Mouse (Mus musculus): Measurements from ENCODE around the gene Tbc1d16. TPM values are rescaled to one million over a fixed set of nuclear protein-coding genes. Genes with fewer than 3 reads are reported as not detected.

Tbc1d16 gene
- total RNA-seq, 2 experiments from 2014 or later, result 0.09 to 0.38 TPM

DNA sequence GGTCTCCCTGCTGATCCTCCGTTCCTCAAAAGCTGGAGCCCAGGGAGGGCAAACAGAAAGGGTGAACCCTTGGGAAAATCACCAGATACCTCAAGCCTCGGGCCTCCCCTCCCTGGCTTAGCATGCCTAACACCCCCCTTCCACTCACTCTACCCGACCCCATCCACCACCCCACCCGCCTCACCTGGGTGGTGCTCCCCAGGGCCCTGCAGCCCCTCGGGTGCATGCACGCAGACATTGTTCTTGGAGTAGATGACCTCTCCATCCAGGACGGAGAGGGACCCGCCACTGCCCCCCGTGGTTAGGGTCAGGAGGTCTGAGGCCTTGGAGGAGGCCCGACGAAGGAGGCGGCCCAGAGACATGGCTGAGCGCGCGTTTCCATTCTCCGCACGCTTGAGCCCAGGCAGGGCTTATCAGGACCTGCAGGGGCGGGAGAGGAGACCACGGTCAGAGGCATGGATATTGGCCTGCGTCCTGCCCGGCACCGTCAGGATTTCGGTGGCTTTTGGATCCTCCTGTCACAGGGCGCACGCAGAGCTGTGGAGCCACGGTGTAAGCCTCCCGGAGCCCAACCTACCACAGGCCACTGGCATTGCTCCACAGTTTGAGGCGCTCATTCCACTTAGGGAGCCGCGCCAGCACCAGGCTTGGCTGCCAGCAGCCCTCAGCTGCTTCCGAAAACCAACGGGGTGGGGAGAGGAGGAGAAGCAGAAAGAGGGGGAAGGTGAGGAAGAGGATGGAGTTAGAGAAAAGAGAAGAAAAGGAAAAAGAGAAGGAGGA lies 17.8 kb downstream of the Tbc1d16 start:
- ATAC-seq (replicated peaks; ENCODE audit: low FRiP score, poor library complexity, severe bottlenecking), result no peak

DNA sequence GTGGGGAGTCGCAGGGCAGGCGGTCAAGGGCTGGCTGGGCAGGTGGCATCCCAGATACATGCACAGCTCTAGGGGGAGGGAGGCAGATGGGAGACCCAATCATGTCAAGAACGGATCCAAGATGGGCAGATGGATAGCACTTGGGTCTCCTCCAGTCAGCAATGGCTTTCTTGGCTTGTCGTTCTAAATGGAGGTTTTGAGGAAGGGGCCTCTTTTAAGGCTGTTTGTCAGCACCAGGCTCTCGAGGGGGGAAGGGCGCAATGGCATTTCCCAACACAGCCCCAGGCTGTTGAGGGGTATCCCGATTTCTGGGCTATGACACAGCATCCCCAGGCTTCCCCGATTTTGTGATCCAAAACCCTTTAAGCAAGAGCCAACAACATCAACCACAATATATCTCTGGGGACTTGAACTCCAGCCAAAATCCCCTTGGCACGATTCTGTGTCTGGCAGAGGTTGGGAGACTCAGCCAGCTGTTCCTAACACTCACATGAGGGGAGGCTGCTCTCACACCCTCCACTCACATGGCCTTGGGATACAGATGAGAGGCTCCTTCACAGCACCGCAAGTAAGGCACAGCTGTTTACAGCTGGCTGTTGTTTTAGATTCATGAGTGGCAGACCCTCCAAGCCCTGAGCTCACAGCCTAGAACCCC lies 18.8 kb downstream of the Tbc1d16 start:
- ATAC-seq (replicated peaks; ENCODE audit: low FRiP score, poor library complexity, severe bottlenecking), result no peak

DNA sequence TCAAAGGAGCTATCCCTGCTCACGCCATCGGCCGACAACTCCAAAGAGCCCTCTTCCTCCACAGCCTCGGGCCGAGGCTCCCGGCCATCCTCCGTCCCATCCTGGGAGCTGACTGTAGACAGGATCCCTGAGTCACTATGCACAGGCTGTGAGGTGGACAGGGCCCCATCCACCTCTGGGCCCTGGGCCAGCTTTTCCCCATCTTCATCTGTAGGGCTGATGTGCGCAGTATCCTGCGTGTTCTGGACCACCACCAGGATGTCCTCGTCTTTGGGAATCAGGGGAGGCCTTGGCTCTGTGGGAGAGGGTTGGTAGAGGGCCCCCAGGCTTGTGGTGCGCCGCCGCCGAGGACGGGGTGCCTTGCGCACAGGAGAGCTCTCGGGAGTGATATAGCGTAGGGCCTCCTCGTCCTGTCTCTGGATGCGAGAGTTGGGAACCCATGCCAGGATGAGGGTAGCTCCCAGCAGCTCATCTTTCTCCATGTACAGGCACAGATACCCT lies 19.4 kb downstream of the Tbc1d16 start:
- ATAC-seq (replicated peaks; ENCODE audit: low FRiP score, poor library complexity, severe bottlenecking), result no peak

DNA sequence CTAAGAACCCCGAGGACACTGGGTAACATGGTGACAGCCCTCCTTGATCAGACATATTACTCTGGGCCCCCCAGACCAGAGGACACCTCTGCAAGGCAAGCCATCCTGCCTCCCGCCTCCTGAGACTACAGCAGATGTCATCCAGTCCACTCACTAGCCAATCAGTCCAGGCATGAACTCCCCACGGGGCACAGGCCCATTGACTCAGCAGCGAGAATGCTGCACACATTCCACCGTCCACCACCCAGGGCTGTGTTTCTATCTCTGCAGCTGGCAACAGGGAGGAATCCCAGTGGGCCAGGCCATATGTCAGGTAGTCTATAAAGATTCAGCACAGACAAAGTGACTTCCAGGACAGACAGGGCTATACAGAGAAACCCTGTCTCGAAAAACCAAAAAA lies 20.3 kb downstream of the Tbc1d16 start:
- no peak for ATAC-seq (replicated peaks; ENCODE audit: low FRiP score, poor library complexity, severe bottlenecking)

DNA sequence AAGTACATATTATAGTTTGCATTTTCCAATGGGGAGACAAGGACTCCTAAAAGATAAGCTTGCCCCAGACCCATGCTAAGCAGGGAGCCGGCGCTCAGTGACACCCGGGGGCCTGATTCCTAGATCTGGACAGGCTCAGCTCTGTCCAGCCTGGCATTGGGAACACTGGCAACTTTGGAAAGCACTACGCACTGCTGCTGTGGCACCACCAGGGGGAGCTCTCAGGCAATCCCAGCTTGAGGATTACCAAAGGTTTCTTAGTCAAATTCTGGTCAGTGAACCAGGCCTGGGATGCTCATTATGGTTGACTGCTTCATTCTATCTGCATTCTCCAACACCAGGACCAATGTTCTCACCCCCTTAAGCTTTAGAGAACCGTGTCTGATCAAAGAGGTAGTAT lies 21.7 kb downstream of the Tbc1d16 start:
- 0 out of 2 replicates have a peak, but pooled peaks have one; percentile 56 for ATAC-seq (replicated peaks; ENCODE audit: low FRiP score, poor library complexity, severe bottlenecking)

DNA sequence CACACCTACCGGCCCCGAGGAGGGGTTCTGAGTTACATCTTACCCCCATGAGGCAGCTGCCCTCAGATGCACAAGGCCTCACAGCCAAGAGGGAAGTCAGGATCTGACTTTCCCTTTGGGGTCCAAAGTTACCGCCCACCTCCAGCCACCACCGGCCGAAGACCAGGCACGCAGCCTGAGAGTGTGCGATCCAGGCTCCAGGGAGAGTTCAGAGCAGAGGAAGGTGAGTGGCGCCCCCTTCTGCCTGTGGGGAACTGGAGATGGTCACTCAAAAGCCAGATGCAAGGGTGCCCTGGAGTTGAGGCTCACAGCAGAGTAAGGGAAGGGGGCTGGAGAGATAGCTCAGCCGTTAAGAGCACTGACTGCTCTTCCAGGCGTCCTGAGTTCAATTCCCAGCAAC lies 22.6 kb downstream of the Tbc1d16 start:
- no peak for ATAC-seq (replicated peaks; ENCODE audit: low FRiP score, poor library complexity, severe bottlenecking)

DNA sequence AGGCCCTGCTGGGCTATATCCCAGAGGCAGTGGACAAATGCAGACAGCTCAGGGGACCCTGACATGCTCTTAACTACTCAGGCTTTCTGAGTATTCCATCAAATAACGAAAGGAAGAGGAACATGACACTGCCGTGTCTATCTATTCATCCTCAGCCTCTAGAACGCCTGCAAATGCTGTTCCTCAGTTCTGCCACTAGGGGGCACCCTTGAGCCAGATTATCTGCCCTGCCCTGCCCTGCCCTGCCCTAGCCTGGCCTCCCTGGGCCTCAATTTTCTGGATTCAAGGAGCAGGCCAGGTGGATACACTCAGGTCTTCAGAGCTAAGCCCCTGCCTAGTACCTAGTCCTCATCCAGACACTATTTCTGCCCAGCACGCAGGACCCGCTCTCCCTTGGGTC lies 24.9 kb downstream of the Tbc1d16 start:
- ATAC-seq (replicated peaks; ENCODE audit: low FRiP score, poor library complexity, severe bottlenecking), result peak; percentile 55

DNA sequence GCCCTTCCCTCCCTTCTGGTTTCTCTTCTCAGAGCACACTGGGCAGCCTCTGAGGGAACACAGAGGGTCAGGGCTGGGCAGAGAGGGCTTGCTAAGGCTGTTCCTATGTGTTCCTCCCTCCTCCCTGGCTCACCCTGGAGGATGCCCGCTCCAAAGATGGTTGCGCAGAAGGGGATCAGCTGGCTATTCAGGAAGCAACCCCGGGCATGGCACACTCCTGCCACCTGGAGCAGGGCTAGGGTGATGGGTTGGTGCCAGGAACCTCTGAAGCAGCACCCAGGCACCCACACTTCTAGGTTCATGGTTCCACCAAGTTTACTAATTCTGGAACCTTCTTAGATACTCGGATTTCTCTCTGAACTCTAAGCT lies 29.1 kb downstream of the Tbc1d16 start:
- ATAC-seq (replicated peaks; ENCODE audit: low FRiP score, poor library complexity, severe bottlenecking), result no peak

GRCm38 (mm10) chr11:119198564-119199232 lies 29.6 kb downstream of the Tbc1d16 start:
- no peak for ATAC-seq (replicated peaks; ENCODE audit: low FRiP score, poor library complexity, severe bottlenecking)

DNA sequence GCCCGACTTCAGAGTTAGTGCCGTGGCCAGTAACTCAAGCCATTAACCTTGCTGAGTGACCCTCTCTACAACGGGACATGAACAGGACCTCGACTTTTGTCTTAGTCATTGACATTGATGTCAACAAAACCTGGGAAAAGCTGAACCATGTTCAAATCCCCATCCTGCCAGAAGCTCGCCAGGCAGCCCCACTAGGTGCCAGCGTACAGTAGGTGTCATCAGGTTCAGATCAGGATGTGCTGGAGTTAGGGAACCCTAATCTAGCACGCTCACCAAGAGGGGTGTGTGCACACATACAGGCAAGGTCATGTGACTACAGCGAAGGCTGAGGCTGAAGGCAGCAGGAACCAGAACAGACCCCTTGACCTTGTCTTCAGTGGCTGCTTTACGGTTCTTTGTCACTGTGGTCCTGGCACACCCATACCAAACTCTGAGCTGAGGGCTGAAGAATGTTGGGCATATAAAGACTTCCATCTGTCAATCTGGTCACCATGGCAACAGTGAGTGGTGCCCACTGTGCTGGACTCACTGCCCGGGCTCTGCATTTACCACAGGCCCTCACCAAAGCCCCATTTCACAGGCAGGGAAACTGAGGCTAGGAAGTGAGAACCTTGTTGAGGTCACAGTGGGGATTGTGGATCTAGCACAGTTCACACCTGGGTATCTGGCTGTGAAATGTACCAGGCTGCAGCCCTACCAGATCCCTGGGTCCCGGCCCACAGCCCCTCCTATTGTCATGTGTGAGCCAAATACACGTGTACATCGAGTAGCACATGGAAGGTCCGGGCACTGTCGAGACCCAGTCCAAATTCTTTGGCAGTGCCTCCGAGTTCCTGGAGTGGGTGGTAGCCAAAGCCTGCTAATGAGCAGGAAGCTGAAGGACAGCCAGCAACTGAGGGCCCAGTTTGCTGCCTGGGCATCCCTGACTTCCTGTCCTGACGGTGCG lies 30.4 kb downstream of the Tbc1d16 start:
- ATAC-seq (replicated peaks; ENCODE audit: low FRiP score, poor library complexity, severe bottlenecking), result 0 out of 2 replicates have a peak, but pooled peaks have one; percentile 14

GRCm38 (mm10) chr11:119192605-119193004 lies 35.7 kb downstream of the Tbc1d16 start:
- no peak for ATAC-seq (replicated peaks; ENCODE audit: low FRiP score, poor library complexity, severe bottlenecking)

GRCm38 (mm10) chr11:119192176-119192575 lies 36.1 kb downstream of the Tbc1d16 start:
- ATAC-seq (replicated peaks; ENCODE audit: low FRiP score, poor library complexity, severe bottlenecking), result no peak

- ATAC-seq (replicated peaks; ENCODE audit: low FRiP score, poor library complexity, severe bottlenecking), result no peak
These were observed 36.7 kb downstream of the Tbc1d16 start for GRCm38 (mm10) chr11:119191606-119192081.

DNA sequence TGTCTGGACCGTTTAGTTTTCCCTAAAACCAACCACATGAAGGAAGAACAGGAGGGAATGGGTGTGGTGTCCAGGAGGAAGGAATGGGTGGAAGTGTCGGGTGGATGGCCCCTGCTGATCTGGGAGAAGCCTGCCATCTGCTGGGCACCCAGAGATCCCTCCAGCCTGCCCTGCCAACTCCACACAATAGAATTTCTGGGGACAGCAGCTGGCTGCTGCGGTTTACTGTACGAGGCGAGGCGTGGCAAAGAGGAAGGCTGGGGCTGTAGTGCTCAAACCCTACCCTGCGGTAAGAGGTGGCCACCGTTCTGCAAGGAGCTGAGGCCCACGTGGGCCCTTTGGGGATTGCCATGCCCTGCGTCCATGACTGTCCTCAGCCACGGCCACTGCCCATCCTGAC lies 37.8 kb downstream of the Tbc1d16 start:
- no peak for ATAC-seq (replicated peaks; ENCODE audit: low FRiP score, poor library complexity, severe bottlenecking)

GRCm38 (mm10) chr11:119189319-119189718 lies 39.0 kb downstream of the Tbc1d16 start:
- no peak for ATAC-seq (replicated peaks; ENCODE audit: low FRiP score, poor library complexity, severe bottlenecking)

DNA sequence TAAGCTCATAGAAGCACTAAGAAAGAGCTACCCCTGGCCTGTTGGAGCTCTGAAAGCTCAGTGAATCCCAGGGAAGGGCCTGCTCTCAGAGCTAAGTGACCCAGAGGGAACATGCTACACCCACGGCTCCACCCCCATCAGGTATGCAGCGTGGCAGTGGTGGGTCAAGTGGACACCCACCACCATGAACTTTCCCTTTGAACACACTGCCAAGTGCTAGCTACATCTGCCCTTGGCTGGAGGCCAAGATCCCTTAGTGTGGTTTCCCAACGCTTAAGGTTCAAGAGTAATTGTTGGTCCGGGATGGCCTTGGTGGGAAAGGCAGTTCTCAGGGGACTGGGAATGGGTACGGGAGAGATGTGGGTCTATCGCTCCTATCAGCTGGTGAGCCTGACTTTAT lies 39.9 kb downstream of the Tbc1d16 start:
- ATAC-seq (replicated peaks; ENCODE audit: low FRiP score, poor library complexity, severe bottlenecking), result no peak

GRCm38 (mm10) chr11:119187800-119188197 lies 40.5 kb downstream of the Tbc1d16 start:
- no peak for ATAC-seq (replicated peaks; ENCODE audit: low FRiP score, poor library complexity, severe bottlenecking)

GRCm38 (mm10) chr11:119186989-119187799 lies 41.1 kb downstream of the Tbc1d16 start:
- ATAC-seq (replicated peaks; ENCODE audit: low FRiP score, poor library complexity, severe bottlenecking), result no peak

- no peak for ATAC-seq (replicated peaks; ENCODE audit: low FRiP score, poor library complexity, severe bottlenecking)
These were observed 41.9 kb downstream of the Tbc1d16 start for GRCm38 (mm10) chr11:119186381-119186780.
